Mouse (Mus musculus) R1 (cell line): Measurements from ENCODE around the gene Celsr3.

ENCODE experiments used
- DNase-seq: peaks from one replicate; pipeline ENCODE4 v3.0.0-alpha.2; 2018; ENCODE audit warnings: low read depth, low spot score

The Celsr3 gene

GRCm38 (mm10) chr9:108825820-108826699 lies at the start of gene Celsr3:
Gene Celsr3, plus strand, starts transcription at chr9:108826320.
- peak; percentile 97 for DNase-seq

- no peak for DNase-seq
These were observed 49.5 kb upstream of the Celsr3 start for GRCm38 (mm10) chr9:108776614-108777013.

GRCm38 (mm10) chr9:108777276-108777675 lies 48.8 kb upstream of the Celsr3 start:
- DNase-seq = no peak

DNA sequence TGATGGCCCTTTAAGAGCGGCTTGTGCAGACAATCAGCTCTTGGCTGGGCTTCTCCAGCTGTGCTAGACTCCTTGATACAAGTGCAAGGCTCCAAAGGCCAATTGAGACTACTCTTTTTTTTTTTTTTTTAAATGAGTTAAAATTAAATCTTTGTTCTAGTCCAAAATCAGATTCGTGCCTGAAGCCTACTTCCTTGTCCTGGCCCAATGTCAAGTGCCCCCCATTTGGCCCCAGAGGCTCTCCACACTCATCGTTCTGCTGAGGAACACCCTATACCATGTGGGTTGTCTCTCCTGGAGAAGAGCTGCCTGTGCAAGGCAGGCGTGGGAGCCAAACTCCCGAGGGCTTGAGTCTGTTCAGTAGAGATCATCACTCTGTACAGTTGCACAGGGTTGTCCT lies 45.2 kb upstream of the Celsr3 start:
- no peak for DNase-seq

DNA sequence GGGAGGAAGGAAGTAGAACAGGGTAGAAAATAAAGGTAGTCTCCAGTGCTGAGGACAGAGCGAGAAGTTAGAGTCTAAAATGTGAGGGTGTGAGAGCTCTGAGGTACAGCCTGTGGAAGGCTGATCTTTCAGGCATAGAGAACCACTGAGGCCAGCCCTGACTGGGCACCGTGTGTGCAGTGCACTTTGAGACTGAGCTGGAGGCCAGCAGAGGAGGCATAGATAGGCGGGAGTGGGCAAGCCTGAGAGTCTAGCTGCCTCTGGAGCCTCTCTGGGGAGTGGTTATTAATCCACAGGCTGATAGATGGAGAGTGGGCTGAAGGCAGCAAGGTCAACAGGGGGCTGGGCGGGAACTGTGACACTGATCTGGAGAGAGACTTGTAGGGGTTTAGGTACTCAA lies 44.2 kb upstream of the Celsr3 start:
- DNase-seq = no peak

DNA sequence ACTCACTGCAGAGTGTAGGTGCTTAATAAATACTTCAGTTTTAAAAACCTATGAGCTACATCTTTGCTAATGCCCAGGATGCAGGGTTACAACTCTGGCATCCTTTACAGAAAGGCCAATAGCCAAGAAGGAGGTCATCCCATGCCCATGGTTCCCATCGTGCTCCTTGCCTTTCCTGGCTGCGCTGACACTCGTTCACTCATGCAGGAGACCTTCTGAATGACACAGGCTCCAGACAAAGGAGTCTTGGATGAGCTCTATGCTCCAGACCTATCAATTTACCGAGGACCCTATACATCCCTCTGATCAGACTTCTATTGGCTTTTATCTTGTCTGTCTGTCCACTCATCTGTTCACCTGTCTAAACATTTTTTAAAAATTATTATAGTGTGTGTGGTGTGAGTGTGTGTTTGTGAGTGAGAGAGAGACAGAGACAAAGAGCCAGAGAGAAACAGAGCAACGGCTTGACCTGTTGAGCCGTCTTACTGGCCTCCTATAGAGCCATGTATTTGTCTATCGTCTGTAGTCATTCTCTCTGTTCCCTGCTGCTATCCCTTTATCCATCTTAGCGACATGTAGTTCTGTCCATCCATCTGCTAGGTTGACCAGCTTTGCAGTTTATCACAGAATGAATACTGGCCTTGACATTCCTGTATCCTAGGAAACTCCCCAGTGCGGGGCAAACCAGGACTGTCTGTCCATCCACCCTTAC lies 43.1 kb upstream of the Celsr3 start:
- DNase-seq = no peak

GRCm38 (mm10) chr9:108783548-108784463 lies 42.3 kb upstream of the Celsr3 start, which contains the start of gene Ip6k2:
Gene Ip6k2, plus strand, starts transcription at chr9:108783796.
- DNase-seq = peak; percentile 98

DNA sequence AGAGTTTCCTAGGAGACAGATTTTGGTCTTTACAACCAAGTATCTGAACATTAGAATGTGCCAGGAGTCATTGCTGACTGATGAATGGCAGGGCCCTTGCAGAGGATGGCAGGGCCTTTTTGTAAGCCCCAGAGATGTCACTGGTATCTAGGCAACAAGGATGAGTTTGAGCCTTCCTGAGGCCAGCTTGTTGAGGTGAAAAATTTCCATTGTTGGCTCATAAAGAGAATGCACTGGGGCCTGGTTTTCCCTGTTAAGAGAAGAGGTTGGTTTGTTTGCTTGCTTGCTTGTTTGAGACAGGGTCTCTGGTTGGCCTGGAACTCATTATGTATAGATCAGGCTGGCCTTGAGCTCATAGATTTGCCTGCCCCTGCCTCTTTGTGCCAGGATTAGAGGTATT lies 40.7 kb upstream of the Celsr3 start:
- no peak for DNase-seq

GRCm38 (mm10) chr9:108786494-108786893 lies 39.6 kb upstream of the Celsr3 start:
- DNase-seq = no peak

DNA sequence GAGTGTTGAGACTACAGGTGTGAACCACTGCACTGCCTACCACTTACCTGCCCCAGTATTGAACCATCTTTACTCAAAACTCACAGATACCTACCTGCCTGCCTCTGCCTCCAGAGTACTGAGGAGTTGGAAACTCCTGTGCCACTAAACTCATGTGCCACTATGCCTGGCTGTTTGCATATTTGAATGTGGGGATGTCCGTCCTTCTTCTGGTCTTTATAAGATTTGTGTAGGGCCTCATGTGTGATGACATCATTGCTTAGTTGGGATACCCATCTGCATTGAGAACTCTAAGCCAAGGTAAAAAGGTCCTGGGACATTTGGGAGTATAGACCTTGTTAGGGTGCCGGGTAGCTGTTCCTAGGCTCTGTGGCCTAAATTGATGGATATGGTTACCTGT lies 39.0 kb upstream of the Celsr3 start:
- DNase-seq = no peak

GRCm38 (mm10) chr9:108788713-108789112 lies 37.4 kb upstream of the Celsr3 start:
- DNase-seq = no peak

GRCm38 (mm10) chr9:108792307-108792706 lies 33.8 kb upstream of the Celsr3 start:
- DNase-seq = no peak

- no peak for DNase-seq
These were observed 33.4 kb upstream of the Celsr3 start for GRCm38 (mm10) chr9:108792730-108793129.

- DNase-seq = no peak
These were observed 30.8 kb upstream of the Celsr3 start for GRCm38 (mm10) chr9:108795281-108795680.

GRCm38 (mm10) chr9:108795762-108796161 lies 30.4 kb upstream of the Celsr3 start:
- DNase-seq = peak; percentile 83

- DNase-seq = no peak
These were observed 29.7 kb upstream of the Celsr3 start for GRCm38 (mm10) chr9:108796351-108796981.

DNA sequence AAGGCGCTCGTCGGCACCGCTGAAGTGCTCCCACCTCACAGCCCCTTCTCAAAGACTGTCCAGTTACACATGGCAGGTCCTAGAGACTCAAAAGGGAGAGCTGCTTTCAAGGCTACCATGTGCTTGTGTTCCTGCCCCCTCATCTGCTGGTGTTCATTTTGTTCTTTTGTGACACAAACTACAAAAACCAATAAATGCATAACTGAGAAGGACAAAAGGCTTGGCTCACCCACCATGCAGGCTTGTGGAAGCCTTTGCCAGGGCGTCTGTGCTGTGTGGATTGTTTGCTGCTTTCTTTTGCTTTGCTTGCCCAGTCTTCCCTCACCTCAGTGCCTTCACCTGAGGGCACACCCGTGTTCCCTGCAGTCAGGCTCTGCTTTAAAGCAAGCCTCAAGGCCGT lies 28.6 kb upstream of the Celsr3 start:
- no peak for DNase-seq

DNA sequence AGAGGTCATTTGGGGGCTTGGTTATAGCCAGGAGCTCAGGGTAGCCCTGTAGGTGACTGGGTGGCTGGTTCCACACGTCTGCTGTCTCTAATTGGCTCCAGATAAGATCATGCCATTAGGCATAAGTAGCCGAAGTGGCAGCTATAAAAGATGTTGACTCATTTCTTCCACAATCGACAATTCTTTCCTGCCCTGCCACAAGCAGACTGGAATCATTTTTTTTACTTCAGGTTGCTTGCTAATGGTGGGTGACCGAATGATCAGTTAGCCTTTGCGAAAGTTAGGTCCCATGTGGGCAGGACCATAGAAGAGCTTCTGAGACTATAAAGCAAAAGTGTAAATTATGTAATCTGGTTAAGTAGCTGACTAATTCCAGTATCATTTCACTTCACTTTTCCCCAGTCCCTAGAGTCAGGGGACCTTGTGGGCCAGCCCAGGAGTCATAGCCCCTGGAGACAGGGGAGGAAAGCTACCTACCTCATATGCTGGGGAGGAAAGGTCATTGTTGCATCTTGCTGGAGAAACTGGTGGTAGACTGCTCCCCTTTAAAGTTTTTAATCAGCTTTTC lies 27.5 kb upstream of the Celsr3 start:
- DNase-seq = no peak

GRCm38 (mm10) chr9:108799564-108799963 lies 26.6 kb upstream of the Celsr3 start:
- DNase-seq = no peak

DNA sequence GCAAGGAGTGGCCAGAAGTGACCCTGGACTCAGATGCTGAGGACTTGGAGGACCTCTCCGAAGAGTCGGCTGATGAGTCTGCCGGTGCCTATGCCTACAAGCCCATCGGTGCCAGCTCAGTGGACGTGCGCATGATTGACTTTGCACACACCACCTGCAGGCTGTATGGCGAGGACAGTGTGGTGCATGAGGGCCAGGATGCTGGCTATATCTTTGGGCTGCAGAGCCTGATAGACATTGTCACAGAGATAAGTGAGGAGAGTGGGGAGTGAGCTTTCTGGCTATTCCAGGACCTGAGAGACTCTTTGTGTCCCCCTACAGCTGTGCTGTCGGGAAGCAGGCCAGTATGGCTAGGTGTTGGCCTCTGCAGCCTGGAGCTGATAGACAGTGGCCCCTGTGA lies 20.4 kb upstream of the Celsr3 start:
- DNase-seq = no peak

DNA sequence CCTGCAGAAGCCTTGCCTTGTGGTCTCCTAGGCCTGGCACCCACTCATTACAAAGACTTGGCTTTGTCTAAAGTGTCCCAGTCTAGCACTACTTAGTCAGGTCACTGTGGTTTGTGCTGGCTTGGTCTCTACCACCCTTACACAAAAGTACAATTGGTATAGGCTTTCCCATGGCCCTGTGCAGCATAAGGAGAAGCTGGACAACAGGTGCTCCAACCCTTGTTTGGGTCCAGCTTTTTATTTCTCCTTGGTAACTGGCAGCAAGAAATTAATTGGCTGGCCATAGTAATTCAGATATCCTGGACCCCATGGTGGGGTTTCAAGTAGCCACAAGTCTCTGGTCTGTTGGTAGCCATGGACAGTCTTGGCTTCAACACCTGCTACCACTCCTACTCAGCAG lies 19.7 kb upstream of the Celsr3 start:
- no peak for DNase-seq
